Mouse (Mus musculus): ENCODE data around the gene Golm1.
"Not testable (repeated sequence)": the region's sequence is repeated elsewhere in the genome, so short reads cannot be mapped to it uniquely, and the experiment has no call there.

The Golm1 gene

DNA sequence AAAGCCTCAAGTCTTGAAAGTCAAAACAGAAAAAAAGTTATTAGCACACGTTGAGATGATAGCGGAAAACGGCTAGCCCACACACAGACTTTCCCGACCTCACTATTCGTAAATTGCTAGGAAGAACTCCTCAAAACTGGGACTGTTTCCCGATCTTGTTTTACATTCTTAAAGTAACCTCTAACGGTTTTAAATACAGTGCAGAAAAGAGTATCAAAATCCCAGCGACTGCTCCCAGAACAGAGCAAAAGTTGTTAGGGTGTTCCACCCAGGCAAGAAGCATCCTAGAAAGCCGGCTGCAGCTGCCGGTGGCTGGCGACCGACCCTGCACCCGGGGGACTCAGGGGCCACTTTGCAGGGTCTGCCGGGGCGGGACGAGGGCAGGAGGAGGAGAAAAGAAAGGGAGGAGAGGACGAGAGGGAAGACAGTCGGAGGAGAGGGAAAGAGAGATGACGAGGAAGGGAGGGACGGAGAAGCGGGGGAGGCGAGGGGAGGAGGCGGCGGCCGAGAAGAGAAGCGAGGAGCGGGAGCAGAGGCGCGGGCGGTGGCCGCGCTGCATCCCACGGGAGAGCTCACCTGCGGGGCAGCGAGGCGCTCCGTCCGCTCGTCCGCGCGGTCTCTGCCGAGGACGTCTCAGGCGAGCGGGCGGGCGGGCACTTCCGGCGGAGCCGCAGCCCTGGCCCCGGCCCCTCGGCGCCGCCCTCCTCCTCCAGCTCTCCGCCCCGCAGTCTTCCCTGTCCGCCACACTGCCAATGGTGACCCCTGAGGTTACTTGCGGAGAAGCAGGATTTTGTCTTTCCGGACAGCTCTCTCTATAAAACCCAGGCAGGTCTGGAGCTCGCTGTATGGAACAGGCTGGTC, at the start of gene Golm1:
Golm1 (minus strand) TSS at position 661 of the 861 bp plus-strand sequence.
- peak; percentile 76 to 83 for DNase-seq

DNA sequence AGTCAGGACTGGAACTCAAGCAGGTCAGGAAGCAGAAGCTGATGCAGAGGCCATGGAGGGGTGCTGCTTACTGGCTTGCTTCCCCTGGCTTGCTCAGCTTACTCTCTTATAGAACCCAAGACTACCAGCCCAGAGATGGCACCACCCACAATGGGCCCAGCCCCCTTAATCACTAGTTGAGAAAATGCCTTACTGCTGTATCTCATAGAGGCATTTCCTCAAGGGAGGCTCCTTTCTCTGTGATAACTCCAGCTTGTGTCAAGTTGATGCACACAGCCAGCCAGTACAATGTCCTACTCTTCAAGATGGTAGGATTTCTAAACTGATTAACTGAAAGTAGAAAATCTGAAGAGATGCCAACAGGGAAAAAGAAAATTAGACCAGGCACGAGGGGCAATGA, 46.5 kb upstream of the Golm1 start:
- not testable (repeated sequence) for DNase-seq

DNA sequence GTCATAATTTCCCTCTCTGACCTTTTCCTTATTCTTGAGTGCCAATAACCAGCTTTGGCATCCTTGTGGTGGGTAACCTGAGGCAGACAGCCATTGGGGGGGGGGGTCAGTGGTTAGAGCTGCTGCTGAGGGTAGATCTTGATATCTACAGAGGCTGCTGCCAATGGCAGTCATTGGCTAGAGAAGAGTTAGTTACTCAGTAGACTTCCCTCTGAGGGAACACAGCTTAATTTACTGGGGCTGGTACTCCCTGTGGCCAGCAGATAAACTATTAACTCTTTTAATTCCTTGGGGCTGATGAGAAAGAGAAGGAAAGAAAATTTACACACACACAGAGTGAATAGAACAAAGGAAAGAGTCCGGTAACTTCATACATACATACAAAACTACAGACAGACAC, 43.9 kb upstream of the Golm1 start:
- DNase-seq = no peak

DNA sequence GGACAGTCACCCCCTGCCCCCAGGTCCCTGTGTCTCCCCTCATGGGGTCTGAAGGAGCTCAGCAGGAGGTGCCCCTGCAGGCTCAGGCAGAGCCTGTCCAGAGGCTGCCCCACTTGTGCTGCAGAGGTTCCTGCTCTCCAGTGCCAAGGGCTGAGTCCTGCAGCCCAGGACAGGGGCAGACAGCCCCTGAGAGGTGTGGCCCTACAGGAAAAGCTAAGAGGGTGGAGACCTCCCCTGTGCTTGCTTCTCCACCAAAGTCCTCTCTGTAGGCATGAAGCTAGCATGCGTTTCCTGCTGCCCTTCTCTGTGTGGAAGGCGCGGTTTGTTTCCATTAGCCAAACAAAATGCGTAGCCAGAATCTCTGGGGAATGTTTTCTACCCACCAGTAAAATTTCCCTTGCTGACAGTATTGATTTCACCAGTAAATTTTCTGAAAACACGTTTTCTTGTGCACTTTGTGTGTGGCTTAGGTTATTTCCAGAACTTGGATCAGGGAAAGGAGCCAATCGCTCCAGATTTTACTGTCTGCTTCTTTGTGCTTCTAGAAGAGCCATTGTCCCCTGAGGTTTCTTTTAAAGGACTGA, 43.3 kb upstream of the Golm1 start:
- peak in 1 of 2 experiments; percentile 31 for DNase-seq

DNA sequence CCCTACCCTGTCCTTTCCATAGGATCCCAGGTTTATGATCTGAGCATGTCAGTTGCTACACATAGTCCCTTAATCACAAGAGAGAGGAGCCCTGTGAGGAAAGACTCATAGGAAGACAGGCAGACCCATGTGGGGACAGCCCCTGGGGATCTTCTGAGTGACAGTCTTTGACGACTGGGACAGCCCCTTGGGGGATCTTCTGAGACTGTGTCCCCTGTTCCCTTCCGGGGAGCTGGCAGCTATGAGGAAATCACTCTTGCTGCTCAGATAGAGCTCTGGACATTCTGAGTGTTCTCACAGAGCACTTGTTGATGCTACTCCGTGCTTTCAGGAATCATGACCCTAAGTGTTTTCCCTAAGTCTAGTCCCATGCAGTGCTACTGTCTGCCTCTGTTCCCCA, 38.1 kb upstream of the Golm1 start:
- DNase-seq = no peak

DNA sequence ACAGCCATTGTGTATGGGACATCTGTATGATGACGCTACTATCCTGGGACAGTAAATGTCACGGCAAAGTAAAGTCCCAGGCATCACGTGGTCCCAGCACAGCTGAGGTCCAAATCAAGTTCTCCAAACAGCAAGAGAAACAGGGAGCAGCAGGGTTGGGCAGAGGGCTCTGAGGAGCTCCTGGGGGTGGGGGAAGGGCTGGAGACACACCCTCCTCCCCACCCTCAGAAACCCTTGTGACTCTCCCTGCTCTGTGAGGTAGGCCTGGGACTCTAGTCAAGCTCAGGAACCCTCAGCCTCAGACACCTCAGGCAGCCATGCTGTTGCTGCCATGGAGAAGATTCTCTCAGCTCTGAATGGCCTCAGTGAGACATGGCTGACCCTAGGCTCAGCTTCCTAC, 36.4 kb upstream of the Golm1 start, which contains the start of gene Spata31d1b:
Spata31d1b (plus strand) TSS at position 301 of the 400 bp plus-strand sequence.
- DNase-seq = not testable (repeated sequence)

DNA sequence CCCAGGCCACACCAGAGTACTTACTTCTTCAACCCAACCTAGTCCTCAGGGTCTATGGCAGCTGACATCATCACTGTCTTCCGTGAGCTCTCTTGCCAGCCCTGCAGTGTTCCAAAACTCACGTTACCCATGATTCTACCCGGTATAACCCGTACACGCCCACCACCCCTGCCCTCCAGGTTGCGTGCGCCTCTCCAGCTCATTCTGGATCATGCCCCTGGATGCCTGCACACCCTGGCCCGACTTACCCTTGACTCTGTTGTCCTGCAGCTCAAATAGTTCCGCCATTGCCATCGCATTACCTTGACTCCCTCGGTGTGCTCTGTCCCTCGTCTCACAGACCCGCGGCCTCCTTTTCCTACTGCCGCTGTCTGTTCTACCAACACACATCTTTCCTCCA, 34.6 kb upstream of the Golm1 start, which contains the start of gene Spata31d1a:
Spata31d1a (minus strand) TSS at position 101 of the 400 bp plus-strand sequence.
- no peak for DNase-seq

DNA sequence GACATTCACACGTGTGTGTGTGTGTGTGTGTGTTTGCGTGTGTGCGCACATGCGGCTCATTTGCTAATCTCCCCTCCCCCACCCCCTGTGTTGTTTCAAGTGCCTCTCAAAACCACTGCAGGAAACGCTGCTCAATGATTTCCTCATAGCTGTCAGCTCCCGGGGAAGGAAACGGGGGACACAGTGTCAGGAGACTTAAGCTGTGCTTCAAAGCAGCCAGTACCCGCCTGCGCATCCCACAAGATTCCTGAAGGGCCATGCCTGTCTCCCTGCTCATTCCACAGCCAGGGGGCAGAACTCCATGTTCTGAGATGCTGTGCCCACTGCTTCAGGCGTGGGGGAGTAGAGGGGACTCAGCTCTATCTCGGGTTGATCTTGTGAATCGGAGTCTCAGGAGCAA, 29.0 kb upstream of the Golm1 start:
- DNase-seq = peak; percentile 60 to 74

DNA sequence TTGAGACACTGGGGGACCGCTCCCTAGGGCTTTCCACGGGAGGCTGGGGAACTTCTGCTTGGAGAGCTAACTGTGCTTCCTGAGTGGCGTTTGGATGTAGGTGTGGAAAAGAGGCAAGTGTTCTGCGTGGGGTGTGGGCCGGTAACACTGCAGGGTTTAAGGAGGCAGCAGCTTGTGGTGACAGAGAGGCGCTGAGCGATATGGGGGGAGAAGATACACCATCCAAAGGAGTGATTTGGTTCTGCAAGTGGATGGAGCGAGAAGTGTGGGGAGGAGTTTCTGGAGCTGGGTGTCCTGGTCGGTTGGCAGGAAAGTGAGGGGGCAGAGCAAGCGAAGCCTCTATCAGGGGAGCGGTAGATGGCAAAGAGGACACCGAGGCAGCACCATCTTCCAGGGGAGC, 27.9 kb upstream of the Golm1 start:
- no peak for DNase-seq

DNA sequence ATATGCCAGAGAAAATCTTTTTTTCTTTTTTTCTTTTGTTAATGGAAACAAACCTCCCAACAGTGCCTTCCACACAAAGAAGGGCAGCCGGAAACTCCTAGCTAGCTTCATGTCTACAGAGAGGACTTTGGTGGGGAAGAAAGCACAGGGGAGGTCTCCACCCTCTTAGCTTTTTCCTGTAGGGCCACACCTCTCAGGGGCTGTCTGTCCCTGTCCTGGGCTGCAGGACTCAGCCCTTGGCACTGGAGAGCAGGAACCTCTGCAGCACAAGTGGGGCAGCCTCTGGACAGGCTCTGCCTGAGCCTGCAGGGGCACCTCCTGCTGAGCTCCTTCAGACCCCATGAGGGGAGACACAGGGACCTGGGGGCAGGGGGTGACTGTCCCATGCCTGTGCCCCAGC, 24.5 kb upstream of the Golm1 start:
- not testable (repeated sequence) for DNase-seq

DNA sequence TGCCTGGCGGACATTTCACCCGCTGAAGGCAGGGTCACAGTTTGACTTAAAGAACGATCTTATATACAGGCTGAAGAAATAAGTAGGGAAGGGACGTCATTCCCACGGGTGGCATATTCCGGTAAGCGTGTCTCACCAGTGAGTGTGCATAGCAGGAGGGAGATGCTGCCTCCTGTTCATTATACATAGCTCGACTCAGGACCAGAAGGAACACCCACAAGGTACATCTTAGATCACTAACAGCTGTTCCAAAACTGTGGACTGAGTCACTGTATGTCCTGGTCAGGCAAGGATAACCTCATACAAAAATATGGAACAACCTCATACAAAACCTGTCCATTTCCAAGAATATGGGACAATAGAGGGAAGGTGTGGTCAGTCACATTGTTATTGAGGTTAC, 23.5 kb upstream of the Golm1 start:
- no peak for DNase-seq

DNA sequence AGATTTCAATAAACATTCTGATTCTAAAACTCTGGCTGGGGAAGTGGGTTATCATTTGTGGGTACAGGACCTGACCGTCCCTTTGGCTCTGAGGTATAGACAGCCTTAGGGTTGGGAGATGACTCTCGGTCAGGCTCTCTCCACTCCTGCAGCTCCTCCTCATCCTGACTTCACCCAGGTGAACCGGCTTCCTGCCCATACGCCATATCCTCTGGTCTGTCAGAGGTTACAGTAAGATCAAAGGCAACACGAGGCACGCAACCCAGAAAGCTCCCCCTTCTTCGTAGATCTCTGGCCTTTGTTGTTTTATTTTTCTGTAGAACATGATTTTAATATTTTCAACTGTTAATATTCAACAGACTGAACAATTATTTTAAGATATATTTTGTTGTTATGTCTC, 20.2 kb upstream of the Golm1 start:
- DNase-seq = no peak

DNA sequence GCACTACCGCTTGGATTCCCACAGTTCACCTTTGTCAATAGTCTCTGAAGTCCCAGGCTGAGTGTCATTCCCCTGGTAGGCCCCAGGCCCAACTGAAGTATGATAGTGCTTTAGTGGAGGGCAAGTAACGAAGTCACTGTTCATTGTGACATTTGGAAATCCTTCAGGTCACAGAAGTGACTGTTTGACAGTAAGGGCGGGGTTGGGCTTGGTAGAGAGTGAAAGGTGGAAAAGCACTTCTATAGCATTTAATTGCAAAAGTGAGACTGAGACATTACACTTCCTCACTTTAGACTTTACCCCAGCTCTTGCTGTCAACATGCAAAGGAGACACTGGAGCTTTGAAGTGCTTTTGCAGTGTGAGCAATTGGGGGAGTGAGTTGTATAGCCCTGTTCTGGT, 18.4 kb upstream of the Golm1 start, which contains the start of gene 4921517D22Rik:
4921517D22Rik (minus strand) TSS at position 101 of the 400 bp plus-strand sequence.
- DNase-seq = no peak

DNA sequence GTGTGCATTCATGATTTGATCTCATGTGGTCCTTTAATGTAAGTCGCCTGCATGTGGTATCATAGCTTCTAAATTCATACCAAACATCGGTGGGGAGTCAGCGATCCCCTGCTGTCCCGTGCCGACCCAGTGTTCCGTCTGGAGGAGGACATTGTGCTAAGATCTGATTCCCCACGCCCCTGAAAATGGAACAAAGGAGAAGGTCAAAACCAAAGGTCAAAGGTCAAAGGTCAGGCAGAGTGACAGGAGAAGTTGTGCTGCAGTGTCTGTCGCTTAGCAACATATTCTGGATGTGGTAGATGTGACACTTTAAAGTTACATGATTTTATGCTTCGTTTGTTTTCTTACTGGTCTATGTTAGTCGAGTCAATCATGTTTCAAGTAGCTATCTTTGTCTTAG, 15.9 kb upstream of the Golm1 start:
- DNase-seq = no peak

DNA sequence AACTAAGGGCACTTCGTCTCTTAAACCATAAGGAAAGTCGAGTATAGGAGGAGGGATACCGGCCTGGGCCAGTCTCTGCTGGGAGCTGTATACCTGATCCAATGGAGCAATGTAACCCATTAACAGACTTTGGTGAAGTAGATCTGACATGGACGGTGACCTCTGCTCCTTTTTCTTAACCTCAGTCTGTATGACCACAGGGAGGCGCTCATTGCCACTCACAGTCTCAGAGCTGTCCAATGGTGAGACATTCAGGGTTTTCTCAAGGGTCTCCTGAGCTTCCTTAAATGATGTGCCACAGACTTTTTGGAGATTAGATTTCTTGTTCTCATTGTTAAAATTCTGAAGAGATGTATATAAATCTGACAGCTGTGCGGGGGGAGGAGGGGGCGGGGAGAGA, 15.0 kb upstream of the Golm1 start:
- DNase-seq = no peak

DNA sequence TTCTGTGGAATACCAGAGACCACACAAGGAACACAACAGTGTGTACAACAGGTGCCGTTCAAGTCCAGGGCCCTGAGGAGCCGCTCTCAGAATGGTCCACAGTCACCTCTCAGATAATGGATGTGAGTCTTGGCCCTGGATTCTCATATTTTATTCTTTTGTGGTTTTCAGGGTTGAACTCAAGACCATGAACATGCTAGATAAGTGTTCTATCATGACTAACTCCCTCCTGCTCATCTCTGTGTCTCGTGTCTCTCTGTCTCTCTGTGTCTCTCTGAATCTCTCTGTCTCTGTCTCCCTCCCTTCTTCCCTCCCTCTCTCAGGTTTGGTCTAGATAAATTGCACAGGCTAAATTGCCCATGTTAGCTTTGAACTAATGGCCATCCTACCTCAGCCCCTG, 14.2 kb upstream of the Golm1 start:
- DNase-seq = no peak

DNA sequence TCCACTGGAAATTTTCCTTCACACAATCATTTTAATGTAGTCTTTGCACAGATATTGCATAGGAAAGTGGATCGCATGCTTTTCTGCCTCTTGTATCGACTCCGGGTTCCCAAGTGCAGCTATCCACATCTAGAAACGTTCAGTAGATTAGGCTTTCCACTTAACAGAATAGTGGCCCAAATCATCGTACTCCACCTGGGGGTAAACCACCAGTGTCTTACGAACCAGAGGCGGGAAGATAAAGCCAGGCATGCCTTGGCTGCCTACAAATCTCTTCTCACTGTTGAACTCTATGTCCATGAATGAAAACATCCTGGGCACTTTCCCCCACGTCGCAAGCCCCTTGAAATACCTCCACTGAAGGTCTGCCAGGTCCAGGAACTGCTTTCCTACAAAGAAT, 13.7 kb upstream of the Golm1 start:
- no peak for DNase-seq

DNA sequence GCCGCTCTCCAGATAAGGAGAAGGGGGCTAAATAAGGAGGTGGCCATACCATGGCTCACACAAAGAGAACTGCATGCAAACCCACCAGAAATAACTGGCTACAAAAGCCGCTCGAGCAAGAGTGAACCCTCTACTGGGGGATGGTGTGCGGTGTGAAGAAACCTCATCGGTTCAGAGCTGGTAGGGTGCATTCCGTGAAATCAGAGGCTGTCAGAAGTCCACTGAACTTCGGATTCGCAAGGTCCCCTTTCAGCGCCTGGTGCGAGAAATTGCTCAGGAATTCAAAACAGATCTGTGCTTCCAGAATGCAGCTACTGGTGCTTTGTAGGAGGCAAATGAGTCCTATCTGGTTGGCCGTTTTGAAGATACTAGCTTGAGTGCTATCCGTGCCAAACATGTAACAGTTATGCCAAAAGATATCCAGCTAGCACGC, 12.7 kb upstream of the Golm1 start:
- DNase-seq = peak; percentile 54 to 61

DNA sequence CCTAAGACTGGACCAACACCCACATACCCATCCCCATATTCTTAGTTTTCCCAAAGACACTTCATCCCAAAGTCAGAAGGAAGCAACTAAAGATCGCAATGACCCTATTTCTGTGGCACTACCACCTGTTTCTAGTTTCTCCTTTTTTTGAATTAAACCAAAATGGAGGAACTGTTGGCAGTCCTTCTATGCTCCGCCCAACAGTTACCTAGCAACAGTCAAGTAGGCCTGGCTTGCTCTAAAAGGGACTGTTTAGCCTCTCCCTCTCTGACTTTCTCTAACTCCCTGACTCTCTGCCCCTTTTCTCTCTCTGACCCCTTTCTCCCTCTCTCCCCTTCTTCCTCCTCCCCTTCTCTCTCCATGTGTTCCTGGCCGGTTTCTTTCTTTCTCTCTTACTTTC, 9.6 kb upstream of the Golm1 start:
- no peak for DNase-seq

DNA sequence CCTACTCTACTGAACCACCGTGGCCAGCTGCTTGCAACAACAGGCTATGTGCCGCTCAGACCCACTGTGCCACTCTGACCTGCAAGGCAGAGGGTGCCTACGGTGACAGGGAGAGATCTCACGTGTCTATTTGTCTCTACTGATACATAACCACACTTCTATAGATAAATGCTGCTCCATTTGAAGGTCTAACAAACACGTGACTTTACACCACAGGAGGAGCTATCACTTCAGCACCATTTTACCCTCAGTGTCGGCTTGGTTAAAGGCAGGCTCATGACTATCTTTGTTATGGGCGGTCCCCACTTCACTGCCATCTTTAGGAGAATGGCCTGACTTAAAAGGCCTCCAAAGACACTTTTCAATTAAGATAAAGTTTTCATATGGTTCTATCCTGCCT, 7.0 kb upstream of the Golm1 start:
- no peak for DNase-seq

DNA sequence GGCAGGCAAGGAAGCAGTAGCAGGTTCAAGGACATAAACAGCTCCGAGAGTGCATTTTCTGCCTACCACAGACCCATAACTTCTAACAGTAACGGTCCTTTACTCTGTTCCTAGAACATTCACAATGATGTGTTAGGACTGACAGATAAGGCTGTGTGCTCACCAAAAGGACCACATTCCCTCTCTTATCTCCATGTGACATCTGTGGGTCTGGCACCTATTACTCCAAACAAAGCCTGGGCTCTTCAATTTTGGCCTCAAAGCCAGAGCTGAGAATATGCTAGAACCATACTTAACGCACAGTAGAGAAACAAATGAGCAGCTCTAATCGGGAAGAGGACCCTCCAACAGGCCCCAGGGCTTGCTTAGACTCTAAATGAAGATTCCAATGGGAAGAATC, 4.3 kb upstream of the Golm1 start:
- DNase-seq = no peak

DNA sequence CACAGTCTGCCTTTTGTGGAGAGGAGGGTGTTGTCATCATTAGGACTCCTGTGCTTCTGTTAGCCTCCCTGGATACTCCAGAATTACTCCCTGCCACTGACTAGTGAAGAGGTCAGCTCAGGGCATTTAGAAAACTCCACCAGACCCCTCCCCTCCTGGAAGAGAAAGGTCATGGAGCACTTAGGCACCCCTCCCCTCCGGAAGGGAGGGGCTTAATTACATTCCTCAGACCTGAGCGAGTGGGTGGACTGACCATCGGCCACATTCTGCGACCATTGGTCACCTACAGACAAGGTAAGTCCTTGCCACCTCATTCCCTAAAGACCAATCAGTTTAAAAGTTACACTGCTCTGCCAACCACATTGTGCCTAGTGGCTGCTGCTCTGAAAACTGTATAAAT, 3.7 kb upstream of the Golm1 start:
- no peak for DNase-seq

DNA sequence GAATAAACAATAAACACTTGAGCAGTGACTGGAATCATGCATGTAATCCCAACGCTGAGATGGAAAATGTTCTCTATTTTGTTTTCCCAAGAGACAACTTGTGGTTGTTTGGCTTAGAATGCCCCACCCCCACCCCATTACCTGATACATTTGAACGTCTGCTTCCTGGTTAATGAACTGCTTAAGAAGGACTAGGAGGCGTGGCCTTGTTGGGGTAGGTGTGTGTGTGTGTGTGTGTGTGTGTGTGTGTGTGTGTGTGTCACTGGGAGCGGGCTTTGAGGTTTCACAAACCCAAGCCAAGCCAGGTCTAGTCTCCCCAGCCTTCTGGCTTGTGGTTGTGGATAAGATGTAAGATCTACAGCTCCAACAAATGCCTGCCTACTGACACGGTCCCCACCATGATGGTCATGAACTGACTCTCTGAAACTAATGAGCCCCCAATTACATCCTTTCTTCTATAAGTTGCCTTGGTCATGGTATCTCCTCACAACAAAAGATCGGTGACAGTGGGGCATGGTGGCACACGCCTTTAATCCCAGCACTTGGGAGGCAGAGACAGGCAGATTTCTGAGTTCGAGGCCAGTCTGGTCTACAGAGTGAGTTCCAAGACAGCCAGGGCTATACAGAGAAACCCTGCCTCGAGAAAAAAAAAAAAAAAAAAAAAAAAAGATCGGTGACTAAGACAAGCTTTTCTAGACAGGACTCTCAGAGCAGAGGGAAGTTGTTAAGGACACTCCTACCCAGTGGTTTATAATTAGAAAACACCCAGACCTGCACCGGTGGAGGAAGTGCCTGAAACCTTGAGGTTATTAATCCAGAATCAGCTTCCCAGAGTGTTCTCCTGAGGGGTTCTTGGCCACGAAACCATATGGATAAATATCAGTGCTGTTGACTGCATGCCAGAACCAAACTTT, 962 bp upstream of the Golm1 start:
- DNase-seq = peak in 1 of 2 experiments; percentile 27
